Mouse (Mus musculus) midbrain, embryonic 10.5 days (tissue): ENCODE data around the gene Pou2af1. TPM values are rescaled to one million over a fixed set of nuclear protein-coding genes. Genes with fewer than 3 reads are reported as not detected.

Source experiments
- DNase-seq: peaks from one replicate; pipeline ENCODE4 v3.0.0-alpha.2; 2017; ENCODE audit warnings: low spot score
- H3K27ac ChIP-seq: fragments of 300-500 bp; sonication (generic); replicated peaks from 2 replicates; pipeline ENCODE4 v1.5.1; 2016; ENCODE audit warnings: mild to moderate bottlenecking
- H3K27me3 ChIP-seq: fragments of 300-500 bp; sonication (generic); 2 replicates; pipeline ENCODE4 v1.6.1; 2016; ENCODE audit warnings: low read depth, mild to moderate bottlenecking; ENCODE audit not compliant: poor library complexity, severe bottlenecking
- H3K36me3 ChIP-seq: fragments of 300-500 bp; sonication (generic); 2 replicates; pipeline ENCODE4 v1.6.1; 2016; ENCODE audit warnings: mild to moderate bottlenecking, moderate library complexity
- H3K4me1 ChIP-seq: fragments of 300-500 bp; sonication (generic); 2 replicates; pipeline ENCODE4 v1.6.1; 2016
- H3K4me3 ChIP-seq: fragments of 300-500 bp; sonication (generic); 2 replicates; pipeline ENCODE4 v1.5.1; 2016; ENCODE audit warnings: mild to moderate bottlenecking, moderate library complexity
- H3K9me3 ChIP-seq: fragments of 300-500 bp; sonication (generic); replicated peaks from 2 replicates; pipeline ENCODE4 v1.6.1; 2016; ENCODE audit warnings: mild to moderate bottlenecking
- WGBS: fragments of 180-500 bp; shearing (Covaris S2); methylation state at CpG from one replicate; pipeline ENCODE4 v1.1.7; 2016; 5-methylcytosine and 5-hydroxymethylcytosine counted together
- polyA plus RNA-seq: library from polyadenylated mRNA; unstranded; fragments of >200 nt; fragmentation: Nextera tagmentation; extraction: Ambion mirVana; gene quantifications from 2 replicates; pipeline ENCODE4 v1.2.1, GENCODE M21; 2016

The Pou2af1 gene
- polyA plus RNA-seq = 0.05 TPM in 1 of 2 replicates, not detected in the other

DNA sequence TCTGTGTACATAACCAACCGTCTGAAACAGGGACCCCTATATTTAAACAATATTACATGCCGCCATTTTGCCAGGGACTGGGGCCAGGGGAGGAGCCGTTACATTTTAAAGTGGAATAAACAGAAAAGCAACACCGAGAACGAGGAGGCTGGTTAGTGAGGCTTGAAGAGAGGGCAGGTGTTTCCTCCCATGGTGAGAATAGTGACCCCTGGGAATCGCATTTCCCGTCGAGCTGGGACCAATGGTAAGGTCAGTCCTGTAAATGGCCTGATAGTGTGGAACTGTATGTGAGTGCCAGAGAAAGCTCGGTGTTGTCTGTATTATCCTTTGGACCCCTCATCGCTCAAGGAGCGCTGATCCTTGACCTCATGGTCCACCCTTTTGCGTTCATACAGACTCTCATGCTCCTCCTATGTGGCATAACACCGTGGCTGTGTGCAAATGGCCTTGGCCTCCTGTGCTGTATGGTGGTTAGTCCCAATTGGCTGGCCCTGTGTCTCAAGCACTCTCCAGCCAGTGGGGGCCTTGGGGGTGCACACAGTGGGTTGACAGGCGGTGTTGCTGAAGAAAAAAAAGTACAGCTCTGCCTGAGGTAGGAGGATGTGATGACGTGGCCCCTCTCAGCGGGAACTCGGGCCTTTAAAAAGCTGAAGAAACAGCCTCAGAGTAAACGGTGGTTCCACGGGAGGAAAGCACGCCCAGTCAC lies at the start of gene Pou2af1:
Pou2af1 (plus strand) TSS at position 686 of the 706 bp plus-strand sequence.
- DNase-seq = no peak
- 82% methylated on average over 20 of the region's 20 CpGs for WGBS
- Histone ChIP-seq H3K27me3 (no peaks in the 10 kb centered on the region), H3K9me3 (no peaks in the 10 kb centered on the region), H3K4me1 (no peaks in the 10 kb centered on the region), H3K4me3 (no peak within 1 kb of the TSS), H3K27ac (no peak within 1 kb of the TSS), H3K36me3 (no peaks in the 10 kb centered on the region)

GRCm38 (mm10) chr9:51163989-51164388 lies 49.5 kb upstream of the Pou2af1 start:
- H3K27ac ChIP-seq = no peak overlapping the region
- H3K4me1 ChIP-seq = peaks cover 7% of the 10 kb centered on the region; the same call in 1 of the 2 replicates
- no peaks in the 10 kb centered on the region for H3K36me3 ChIP-seq
- H3K4me3 ChIP-seq = no peak overlapping the region
- peaks cover 14% of the 10 kb centered on the region; the same call in 1 of the 2 replicates for H3K27me3 ChIP-seq
- WGBS = 80% methylated on average over 5 of the region's 5 CpGs
- no peak for DNase-seq
- no peaks in the 10 kb centered on the region for H3K9me3 ChIP-seq

DNA sequence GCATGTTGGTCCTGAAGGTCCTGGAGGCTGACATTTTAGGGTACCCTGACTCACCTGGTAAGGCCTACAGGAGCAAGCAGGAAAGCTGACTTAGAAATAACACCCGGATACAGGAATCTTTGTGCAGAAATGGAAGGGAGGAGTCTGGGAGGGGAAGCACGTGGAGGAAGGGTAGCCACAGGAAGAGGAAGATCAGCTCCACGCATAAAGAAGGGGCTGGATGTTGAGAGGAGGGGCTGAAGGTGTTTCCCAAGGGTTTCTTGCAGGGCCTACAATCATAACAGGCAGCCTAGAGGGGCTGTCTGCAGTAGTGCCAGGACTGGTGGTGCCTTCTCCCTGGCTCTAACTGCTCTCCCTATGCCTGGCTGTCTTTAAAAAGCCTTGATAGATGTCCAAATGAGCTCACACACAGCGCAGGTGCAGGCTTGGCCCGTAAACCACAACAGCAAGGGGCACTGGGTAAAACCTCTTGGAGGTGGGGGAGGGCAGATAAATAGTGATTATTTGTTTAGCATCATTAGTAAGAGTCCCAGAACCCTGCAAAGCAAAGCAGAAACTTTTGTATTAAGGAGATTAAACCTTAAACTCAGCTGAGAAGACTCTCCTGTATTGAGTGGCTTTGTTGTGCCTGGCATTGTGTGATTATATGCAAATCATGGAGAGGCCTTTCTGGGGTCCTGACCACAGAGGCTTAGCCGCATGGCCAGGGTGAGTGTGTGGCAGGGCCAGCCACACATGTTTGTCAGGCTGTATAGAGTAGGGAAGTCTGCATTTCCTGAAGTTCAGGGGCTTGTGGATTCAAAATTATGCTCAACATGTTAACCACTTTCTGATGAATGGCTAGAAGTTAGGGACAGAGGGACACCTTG lies 48.0 kb upstream of the Pou2af1 start, which contains the start of gene Gm32742:
Gm32742 (minus strand) TSS at position 206 of the 869 bp plus-strand sequence.
- no peaks in the 10 kb centered on the region for H3K36me3 ChIP-seq
- H3K27ac ChIP-seq = no peak within 1 kb of the TSS
- peaks cover 5% of the 10 kb centered on the region; the same call in 1 of the 2 replicates for H3K27me3 ChIP-seq
- no peaks in the 10 kb centered on the region for H3K9me3 ChIP-seq
- 54% methylated on average over 6 of the region's 6 CpGs for WGBS
- no peak for DNase-seq
- H3K4me1 ChIP-seq = peaks cover 7% of the 10 kb centered on the region; the same call in 1 of the 2 replicates
- no peak within 1 kb of the TSS for H3K4me3 ChIP-seq

- no peak for DNase-seq
- peaks cover 7% of the 10 kb centered on the region; the same call in 1 of the 2 replicates for H3K4me1 ChIP-seq
- H3K9me3 ChIP-seq = no peaks in the 10 kb centered on the region
- H3K4me3 ChIP-seq = no peak overlapping the region
- no peaks in the 10 kb centered on the region for H3K27me3 ChIP-seq
- WGBS = 71% methylated on average over 11 of the region's 11 CpGs
- no peak overlapping the region for H3K27ac ChIP-seq
- H3K36me3 ChIP-seq = no peaks in the 10 kb centered on the region
Measured at GRCm38 (mm10) chr9:51167954-51168353, 45.6 kb upstream of the Pou2af1 start.

DNA sequence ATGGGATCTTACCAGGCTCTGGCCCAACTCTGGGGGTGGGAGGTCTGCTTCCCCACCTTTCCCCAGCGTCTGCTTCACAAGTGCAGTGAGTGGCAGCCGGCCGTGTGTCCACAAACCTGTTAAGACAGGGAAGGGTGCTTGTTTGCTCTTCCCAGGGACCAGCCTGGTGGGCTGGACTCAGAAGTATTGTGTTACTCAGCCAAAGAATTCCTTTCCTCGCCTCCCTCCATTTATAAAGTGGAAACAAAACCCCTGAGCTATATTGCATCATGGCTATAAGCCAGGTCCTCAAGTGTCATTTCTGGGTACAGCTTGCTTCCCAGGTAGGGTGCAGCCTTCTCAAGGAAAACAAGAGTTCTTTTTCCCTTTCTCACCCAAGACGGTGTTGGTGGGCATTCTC lies 44.8 kb upstream of the Pou2af1 start:
- 73% methylated on average over 5 of the region's 5 CpGs for WGBS
- H3K9me3 ChIP-seq = no peaks in the 10 kb centered on the region
- H3K4me3 ChIP-seq = no peak overlapping the region
- no peak for DNase-seq
- peaks cover 7% of the 10 kb centered on the region; the same call in 1 of the 2 replicates for H3K4me1 ChIP-seq
- no peaks in the 10 kb centered on the region for H3K36me3 ChIP-seq
- no peaks in the 10 kb centered on the region for H3K27me3 ChIP-seq
- no peak overlapping the region for H3K27ac ChIP-seq

GRCm38 (mm10) chr9:51169133-51169532 lies 44.4 kb upstream of the Pou2af1 start:
- WGBS = 87% methylated on average over 7 of the region's 7 CpGs
- Histone ChIP-seq H3K9me3 (no peaks in the 10 kb centered on the region), H3K4me1 (peaks cover 7% of the 10 kb centered on the region; the same call in 1 of the 2 replicates), H3K36me3 (no peaks in the 10 kb centered on the region), H3K4me3 (no peak overlapping the region), H3K27me3 (no peaks in the 10 kb centered on the region), H3K27ac (no peak overlapping the region)
- no peak for DNase-seq

- Histone ChIP-seq H3K4me1 (peaks cover 6% of the 10 kb centered on the region; the same call in 1 of the 2 replicates), H3K27me3 (no peaks in the 10 kb centered on the region), H3K4me3 (no peak overlapping the region), H3K36me3 (no peaks in the 10 kb centered on the region), H3K27ac (no peak overlapping the region), H3K9me3 (no peaks in the 10 kb centered on the region)
- 78% methylated on average over 6 of the region's 6 CpGs for WGBS
- no peak for DNase-seq
Measured at GRCm38 (mm10) chr9:51170298-51170697, 43.2 kb upstream of the Pou2af1 start.

- H3K4me3 ChIP-seq = no peak overlapping the region
- DNase-seq = no peak
- no peaks in the 10 kb centered on the region for H3K9me3 ChIP-seq
- no peaks in the 10 kb centered on the region for H3K36me3 ChIP-seq
- WGBS = 75% methylated on average over 8 of the region's 8 CpGs
- H3K4me1 ChIP-seq = no peaks in the 10 kb centered on the region
- no peaks in the 10 kb centered on the region for H3K27me3 ChIP-seq
- no peak overlapping the region for H3K27ac ChIP-seq
Measured at GRCm38 (mm10) chr9:51174890-51175464, 38.5 kb upstream of the Pou2af1 start.

GRCm38 (mm10) chr9:51175722-51176121 lies 37.8 kb upstream of the Pou2af1 start:
- H3K4me1 ChIP-seq = no peaks in the 10 kb centered on the region
- H3K4me3 ChIP-seq = no peak overlapping the region
- H3K36me3 ChIP-seq = no peaks in the 10 kb centered on the region
- H3K27me3 ChIP-seq = no peaks in the 10 kb centered on the region
- no peaks in the 10 kb centered on the region for H3K9me3 ChIP-seq
- WGBS = 94% methylated on average over 1 of the region's 1 CpGs
- no peak overlapping the region for H3K27ac ChIP-seq
- no peak for DNase-seq

DNA sequence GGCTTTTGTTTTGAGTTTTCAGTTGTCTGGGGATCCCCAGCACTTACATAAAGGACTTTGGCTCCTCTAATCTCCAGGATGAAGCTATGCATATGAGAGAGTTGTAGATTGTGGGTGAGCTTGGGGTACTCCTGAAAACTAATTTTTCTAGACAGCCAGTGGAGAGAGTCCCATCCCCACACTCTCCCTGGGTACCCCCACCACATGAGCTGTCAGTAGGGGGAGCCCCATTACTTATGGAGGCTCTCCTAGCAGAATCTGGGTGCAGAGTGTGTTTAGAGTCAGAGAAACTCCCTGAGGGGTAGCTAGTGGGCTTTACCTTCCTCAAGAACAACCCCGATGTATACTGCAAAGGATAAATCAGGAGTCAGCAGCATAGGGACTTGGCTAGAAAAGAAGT lies 35.2 kb upstream of the Pou2af1 start:
- H3K4me3 ChIP-seq = no peak overlapping the region
- 98% methylated on average over 1 of the region's 1 CpGs for WGBS
- no peak overlapping the region for H3K27ac ChIP-seq
- H3K4me1 ChIP-seq = no peaks in the 10 kb centered on the region
- no peaks in the 10 kb centered on the region for H3K36me3 ChIP-seq
- DNase-seq = no peak
- no peaks in the 10 kb centered on the region for H3K9me3 ChIP-seq
- H3K27me3 ChIP-seq = no peaks in the 10 kb centered on the region

GRCm38 (mm10) chr9:51180621-51181020 lies 32.9 kb upstream of the Pou2af1 start:
- DNase-seq = no peak
- Histone ChIP-seq H3K27ac (no peak overlapping the region), H3K4me1 (no peaks in the 10 kb centered on the region), H3K27me3 (no peaks in the 10 kb centered on the region), H3K36me3 (no peaks in the 10 kb centered on the region), H3K9me3 (no peaks in the 10 kb centered on the region), H3K4me3 (no peak overlapping the region)
- 72% methylated on average over 5 of the region's 5 CpGs for WGBS
